Mouse (Mus musculus): ENCODE results near the gene Fasn.

GRCm38 (mm10) chr11:120808010-120808409, 16.3 kb downstream of the Fasn start:
- no peak for TF ChIP-seq CTCF (IDR thresholded peaks at IDR 0.05; ENCODE audit: control insufficient read depth, insufficient read depth, insufficient read length)
- no peak for TF ChIP-seq CEBPB (IDR thresholded peaks at IDR 0.05; ENCODE audit: low read depth)
- TF ChIP-seq FOSL1 (IDR thresholded peaks at IDR 0.05; ENCODE audit: insufficient read depth, low read length, poor library complexity, severe bottlenecking): no peak

Data from C2C12 (cell line).